Mouse (Mus musculus) lung, postnatal 0 days (tissue): Measurements from ENCODE around the gene Kcnn1.

Experiments used
- CTCF ChIP-seq: IDR thresholded peaks from 2 replicates; pipeline ENCODE4 v1.5.1; 2016; ENCODE audit warnings: antibody characterized with exemption, mild to moderate bottlenecking
- EP300 ChIP-seq: IDR thresholded peaks from 2 replicates; pipeline ENCODE4 v1.6.1; 2016; ENCODE audit warnings: antibody characterized with exemption, mild to moderate bottlenecking, control low read depth

- no peak for TF ChIP-seq EP300
- no peak for TF ChIP-seq CTCF
These were observed 44.5 kb upstream of the Kcnn1 start for GRCm38 (mm10) chr8:70907518-70907917.
